Mouse (Mus musculus) gastrocnemius, adult 2 months (tissue): ENCODE measurements around the gene Gnpnat1. TPM values are rescaled to one million over a fixed set of nuclear protein-coding genes. Genes with fewer than 3 reads are reported as not detected.

ENCODE experiments used
- DNase-seq: peaks from one replicate; pipeline ENCODE4 v3.0.0; 2022
- H3K27ac ChIP-seq: fragments of 200-600 bp; 2 replicates; pipeline ENCODE4 v1.8.1; 2022; ENCODE audit warnings: mild to moderate bottlenecking
- H3K4me3 ChIP-seq: fragments of 200-600 bp; 2 replicates; pipeline ENCODE4 v1.8.1; 2022; ENCODE audit warnings: mild to moderate bottlenecking, moderate library complexity
- CTCF ChIP-seq: fragments of 200-600 bp; IDR thresholded peaks from 2 replicates; pipeline ENCODE4 v1.8.1; 2022; ENCODE audit warnings: antibody characterized with exemption, mild to moderate bottlenecking, moderate library complexity
- intact Hi-C: fragments of 180-260 bp; cut with DNase I; formaldehyde crosslinking; loops from one replicate; pipeline ENCODE4 v1.15.1; 2025
- total RNA-seq, 2 experiments: library from RNA; stranded (reverse); gene quantifications; 2 replicates each; pipeline ENCODE4 v1.2.3; 2021

Gene Gnpnat1
- total RNA-seq, 2 experiments from 2014 or later, result 6.0 to 10.9 TPM

- Histone ChIP-seq H3K4me3 (no peak overlapping the region), H3K27ac (peak overlapping the region; percentile 31; the same call in 1 of the 2 replicates)
- no peak for TF ChIP-seq CTCF
- intact Hi-C loops, result loop anchor here (5.0 to 10.0 kb wide), 2 partner anchors 54 to 256 kb away; no protein-coding TSS in a partner anchor
- no peak for DNase-seq
These were observed 33.7 kb upstream of the Gnpnat1 start for GRCm38 (mm10) chr14:45438250-45438930.

GRCm38 (mm10) chr14:45434220-45434619 is 29.5 kb upstream of the Gnpnat1 start:
- H3K27ac ChIP-seq, result no peak overlapping the region
- peak; percentile 68 for TF ChIP-seq CTCF
- intact Hi-C loops, result loop anchor here (10.0 kb wide), 1 partner anchor 261 kb away; no protein-coding TSS in a partner anchor
- no peak overlapping the region for H3K4me3 ChIP-seq
- no peak for DNase-seq

- DNase-seq, result no peak
- intact Hi-C loops, result loop anchor here (10.0 kb wide), 1 partner anchor 263 kb away; no protein-coding TSS in a partner anchor
- peak; percentile 71 for TF ChIP-seq CTCF
- Histone ChIP-seq H3K4me3 (no peak overlapping the region), H3K27ac (no peak overlapping the region)
These were observed 27.3 kb upstream of the Gnpnat1 start for GRCm38 (mm10) chr14:45432003-45432402.

GRCm38 (mm10) chr14:45430066-45430842 is 25.5 kb upstream of the Gnpnat1 start:
- H3K4me3 ChIP-seq, result no peak overlapping the region
- intact Hi-C loops, result loop anchor here (10.0 kb wide), 1 partner anchor 265 kb away; no protein-coding TSS in a partner anchor
- TF ChIP-seq CTCF, result no peak
- DNase-seq, result no peak
- H3K27ac ChIP-seq, result no peak overlapping the region

- H3K4me3 ChIP-seq, result no peak overlapping the region
- intact Hi-C loops, result loop anchor here (1.0 to 5.0 kb wide), 2 partner anchors 117 to 349 kb away; no protein-coding TSS in a partner anchor
- no peak overlapping the region for H3K27ac ChIP-seq
- no peak for DNase-seq
- TF ChIP-seq CTCF, result peak; percentile 84
These were observed 18.5 kb upstream of the Gnpnat1 start for GRCm38 (mm10) chr14:45423220-45423619.

- TF ChIP-seq CTCF, result no peak
- intact Hi-C loops, result loop anchor here (5.0 kb wide), 1 partner anchor 350 kb away; no protein-coding TSS in a partner anchor
- Histone ChIP-seq H3K4me3 (no peak overlapping the region), H3K27ac (no peak overlapping the region)
- no peak for DNase-seq
These were observed 17.7 kb upstream of the Gnpnat1 start for GRCm38 (mm10) chr14:45422371-45422770.

- H3K4me3 ChIP-seq, result no peak overlapping the region
- DNase-seq, result no peak
- peak overlapping the region; percentile 61 for H3K27ac ChIP-seq
- TF ChIP-seq CTCF, result no peak
- intact Hi-C loops, result no loop called here
These were observed 14.6 kb upstream of the Gnpnat1 start for GRCm38 (mm10) chr14:45419323-45419722.

- no peak for TF ChIP-seq CTCF
- Histone ChIP-seq H3K4me3 (no peak overlapping the region), H3K27ac (peak overlapping the region; percentile 61)
- DNase-seq, result no peak
- intact Hi-C loops, result no loop called here
These were observed 13.8 kb upstream of the Gnpnat1 start for GRCm38 (mm10) chr14:45418553-45418952.

GRCm38 (mm10) chr14:45416265-45416664 is 11.6 kb upstream of the Gnpnat1 start:
- intact Hi-C loops, result no loop called here
- no peak for TF ChIP-seq CTCF
- DNase-seq, result no peak

GRCm38 (mm10) chr14:45403651-45404050 is 1.1 kb downstream of the Gnpnat1 start:
- Histone ChIP-seq H3K4me3 (no peak overlapping the region), H3K27ac (no peak overlapping the region; the same call in 1 of the 2 replicates)
- intact Hi-C loops, result no loop called here
- no peak for TF ChIP-seq CTCF
- DNase-seq, result no peak

More at GRCm38 (mm10) chr14:45416265-45416664, 11.6 kb upstream of the Gnpnat1 start:
- H3K4me3 ChIP-seq, result no peak overlapping the region
- H3K27ac ChIP-seq, result no peak overlapping the region

GRCm38 (mm10) chr14:45399836-45400235 is 4.9 kb downstream of the Gnpnat1 start:
- Histone ChIP-seq H3K27ac (no peak overlapping the region), H3K4me3 (no peak overlapping the region)
- peak; percentile 30; the same call in 1 of the 2 replicates for TF ChIP-seq CTCF
- DNase-seq, result no peak
- intact Hi-C loops, result no loop called here

GRCm38 (mm10) chr14:45389194-45389593 is 15.5 kb downstream of the Gnpnat1 start:
- no peak for DNase-seq
- Histone ChIP-seq H3K27ac (peak overlapping the region; percentile 94), H3K4me3 (peak overlapping the region; percentile 74)
- no peak for TF ChIP-seq CTCF
- intact Hi-C loops, result no loop called here
